Mouse (Mus musculus) spleen, adult 2 months (tissue): ENCODE results near the gene Chit1. TPM values are rescaled to one million over a fixed set of nuclear protein-coding genes. Genes with fewer than 3 reads are reported as not detected.

Experiments
- DNase-seq, 2 experiments: peaks; one replicate each; pipeline versions ENCODE4 v3.0.0 to v3.0.0-alpha.2; 2012 to 2021; ENCODE audit warnings: low spot score in 2 of 2, low read depth in 1 of 2
- H3K27ac ChIP-seq: fragments of 200-500 bp; 2 replicates; pipeline ENCODE4 v1.5.1; 2012; ENCODE audit warnings: low read length, inconsistent platforms; ENCODE audit not compliant: insufficient read depth
- H3K27me3 ChIP-seq: fragments of 200-500 bp; 2 replicates; pipeline ENCODE4 v1.6.1; 2012; ENCODE audit warnings: mild to moderate bottlenecking, moderate library complexity, low read length, inconsistent platforms; ENCODE audit not compliant: control insufficient read depth, insufficient read depth
- H3K36me3 ChIP-seq: fragments of 200-500 bp; 2 replicates; pipeline ENCODE4 v1.6.1; 2012; ENCODE audit warnings: mild to moderate bottlenecking, low read length, inconsistent platforms; ENCODE audit not compliant: control insufficient read depth, insufficient read depth
- H3K4me1 ChIP-seq: fragments of 200-500 bp; 2 replicates; pipeline ENCODE4 v1.6.1; 2011; ENCODE audit warnings: inconsistent platforms; ENCODE audit not compliant: control insufficient read depth, insufficient read depth, insufficient read length
- H3K4me3 ChIP-seq: fragments of 200-500 bp; 2 replicates; pipeline ENCODE4 v1.5.1; 2011; ENCODE audit warnings: mild to moderate bottlenecking, inconsistent platforms; ENCODE audit not compliant: insufficient read depth, insufficient read length; ENCODE audit errors: extremely low read depth
- CTCF ChIP-seq: fragments of 200-500 bp; IDR thresholded peaks from 2 replicates; pipeline ENCODE4 v1.5.1; 2011; ENCODE audit warnings: mild to moderate bottlenecking, inconsistent platforms; ENCODE audit not compliant: insufficient read depth, insufficient read length, insufficient replicate concordance; ENCODE audit errors: extremely low read depth
- POLR2A ChIP-seq: fragments of 200-500 bp; IDR thresholded peaks from 2 replicates; pipeline ENCODE4 v1.6.1; 2011; ENCODE audit warnings: low read depth, low read length, inconsistent platforms
- WGBS: fragments of 180-500 bp; shearing (Covaris S2); methylation state at CpG from one replicate; pipeline ENCODE4 v1.1.7; 2018; 5-methylcytosine and 5-hydroxymethylcytosine counted together
- polyA plus RNA-seq: library from polyadenylated mRNA; depleted of rRNA; stranded (reverse); fragments of >200 nt; gene quantifications from 2 replicates; pipeline ENCODE4 v1.2.3, GENCODE M21; 2012

Gene Chit1
- polyA plus RNA-seq, 1 experiment, result not detected

DNA sequence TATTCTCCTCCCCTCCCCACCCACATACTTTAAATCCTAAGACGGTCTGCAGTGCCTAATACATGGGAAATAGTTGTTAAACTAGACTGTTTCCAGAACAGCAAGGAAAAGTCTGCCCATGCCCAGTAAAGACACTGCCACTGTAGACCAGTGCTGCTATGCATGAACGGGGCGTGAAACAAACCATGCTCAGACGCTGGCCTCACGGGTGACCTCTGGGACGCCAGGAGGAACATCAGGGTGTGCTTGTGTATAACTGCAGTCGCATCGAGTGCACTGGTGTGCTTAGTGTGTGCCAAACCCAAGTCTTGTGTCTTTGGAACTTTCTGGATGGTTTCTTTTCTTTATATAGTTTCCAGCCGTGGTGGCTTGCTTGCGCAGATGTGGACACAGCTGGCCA is 36.4 kb upstream of the Chit1 start:
- 76% methylated on average over 10 of the region's 10 CpGs for WGBS
- DNase-seq, result no peak
- no peaks in the 10 kb centered on the region for H3K27me3 ChIP-seq
- peaks cover 35% of the 10 kb centered on the region for H3K4me1 ChIP-seq
- peaks cover 26% of the 10 kb centered on the region for H3K36me3 ChIP-seq
- H3K4me3 ChIP-seq, result no peak overlapping the region
- no peak for TF ChIP-seq POLR2A
- TF ChIP-seq CTCF, result no peak
- no peak overlapping the region for H3K27ac ChIP-seq

DNA sequence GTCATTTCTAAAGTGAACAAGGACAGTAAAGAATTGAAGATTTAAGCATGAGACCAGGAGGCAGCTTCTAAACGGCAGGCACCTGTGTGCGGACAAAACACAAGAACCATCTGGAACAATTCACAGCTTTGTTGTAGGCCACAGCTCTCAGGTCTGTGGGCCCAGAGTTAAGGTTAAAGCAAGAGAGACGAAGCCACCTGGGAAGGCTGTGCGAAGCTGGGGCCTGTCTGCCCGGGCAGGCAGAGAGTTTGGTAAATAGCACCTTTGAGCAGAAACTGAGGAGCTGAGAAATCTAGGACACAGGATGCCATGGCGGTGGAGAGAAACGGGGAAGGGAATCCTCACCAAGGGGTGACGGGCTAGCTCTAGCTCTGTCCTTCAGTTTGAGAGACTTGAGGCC is 35.5 kb upstream of the Chit1 start:
- Histone ChIP-seq H3K4me1 (peaks cover 39% of the 10 kb centered on the region), H3K27ac (peak overlapping the region; percentile 18; the same call in 1 of the 2 replicates), H3K36me3 (peaks cover 26% of the 10 kb centered on the region), H3K27me3 (no peaks in the 10 kb centered on the region), H3K4me3 (peak overlapping the region; percentile 24)
- TF ChIP-seq POLR2A (no peak), CTCF (no peak)
- WGBS, result 81% methylated on average over 8 of the region's 8 CpGs
- no peak for DNase-seq

DNA sequence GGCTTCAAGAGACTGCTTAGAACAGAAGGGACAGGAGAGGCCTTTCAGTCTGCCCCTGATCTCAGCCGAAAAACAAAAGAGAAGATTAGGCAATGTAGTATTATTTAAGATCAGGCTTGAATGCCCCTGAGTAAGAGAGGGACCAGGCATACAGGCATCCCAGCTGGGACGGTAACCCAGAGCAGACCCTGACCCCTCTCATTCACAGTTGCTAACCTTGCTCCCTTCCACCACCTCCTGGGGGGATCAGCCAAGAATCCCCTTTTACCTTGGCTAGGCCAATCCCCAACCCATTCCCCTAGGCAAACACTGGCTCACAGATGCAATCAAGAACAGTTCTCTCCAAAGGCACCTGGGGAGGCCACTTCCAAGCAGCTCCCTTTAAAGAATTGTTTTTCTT is 34.3 kb upstream of the Chit1 start:
- Histone ChIP-seq H3K4me3 (peak overlapping the region; percentile 55), H3K36me3 (peaks cover 26% of the 10 kb centered on the region), H3K4me1 (peaks cover 30% of the 10 kb centered on the region), H3K27ac (peak overlapping the region; percentile 43), H3K27me3 (no peaks in the 10 kb centered on the region)
- DNase-seq, result no peak
- WGBS, result 60% methylated on average over 2 of the region's 2 CpGs
- no peak for TF ChIP-seq CTCF
- no peak for TF ChIP-seq POLR2A

DNA sequence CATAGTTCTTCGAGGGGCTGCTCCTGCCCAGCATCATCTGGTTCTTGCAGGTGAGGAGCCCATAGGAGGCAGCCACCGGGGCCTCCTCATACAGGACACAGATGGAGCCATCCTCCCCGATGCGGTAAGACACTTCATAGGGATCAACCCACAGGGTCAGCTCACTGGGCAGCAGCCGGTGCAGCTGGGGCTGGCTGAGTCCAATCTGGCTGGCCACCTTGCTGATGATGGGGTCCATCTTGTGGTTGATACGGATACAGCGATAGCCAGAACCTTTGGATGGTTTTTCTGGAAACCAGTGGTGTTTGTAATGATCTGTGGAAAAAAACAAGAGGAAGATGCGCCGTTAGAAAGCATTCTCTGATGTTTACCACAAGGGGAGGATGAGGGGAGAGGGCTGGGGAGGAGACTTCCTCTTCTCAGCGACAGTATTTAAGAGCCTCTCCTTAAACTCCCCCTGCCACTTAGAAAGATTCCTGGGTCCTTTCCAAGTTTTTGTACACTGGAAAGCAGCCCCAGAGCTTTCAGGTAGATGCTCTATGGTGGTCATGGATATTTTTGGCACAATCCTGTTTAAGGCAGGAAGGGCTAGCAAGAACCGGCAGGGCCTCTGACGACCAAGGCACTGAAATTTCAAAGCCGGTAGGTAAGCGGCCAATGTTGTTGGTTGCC is 33.5 kb upstream of the Chit1 start:
- Histone ChIP-seq H3K27ac (peak overlapping the region; percentile 88), H3K4me3 (peak overlapping the region; percentile 95), H3K4me1 (peaks cover 30% of the 10 kb centered on the region), H3K36me3 (peaks cover 26% of the 10 kb centered on the region), H3K27me3 (no peaks in the 10 kb centered on the region)
- 1% methylated on average over 14 of the region's 14 CpGs for WGBS
- no peak for DNase-seq
- TF ChIP-seq POLR2A, result no peak
- TF ChIP-seq CTCF, result no peak

DNA sequence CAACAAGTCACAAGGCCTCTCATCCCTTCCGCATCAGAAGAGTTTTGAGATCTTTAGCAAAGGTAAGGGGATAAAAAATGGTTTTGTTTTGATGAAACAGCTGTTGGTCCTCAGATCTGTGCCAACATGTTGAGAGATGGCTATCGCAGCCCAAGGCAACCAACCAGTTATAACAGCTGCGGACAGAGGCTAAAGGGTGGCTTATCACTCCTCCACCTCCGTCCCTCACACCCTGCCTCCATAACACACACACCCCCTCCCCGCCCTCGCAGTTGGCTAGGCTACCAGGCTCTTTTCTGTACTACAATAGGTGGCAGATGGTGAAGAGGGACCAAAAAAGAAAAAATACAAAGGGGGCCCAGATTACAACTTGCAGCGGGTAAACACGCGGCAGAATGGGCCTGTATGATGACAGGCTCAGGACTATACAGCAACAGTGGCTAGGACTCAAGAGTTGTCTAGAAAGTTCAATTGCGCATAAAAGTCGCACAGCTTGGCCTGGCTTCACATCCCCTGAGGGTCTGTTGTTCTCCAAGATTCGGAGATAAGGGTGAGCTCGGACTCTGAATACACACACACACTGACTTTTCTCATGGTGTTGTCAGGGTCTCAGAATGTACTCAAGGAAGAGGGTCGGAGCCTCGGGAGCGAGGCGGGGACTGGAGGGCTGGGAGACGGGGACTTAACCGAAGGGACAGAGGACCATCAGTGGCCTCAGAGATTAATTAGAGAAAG is 32.8 kb upstream of the Chit1 start:
- WGBS, result under 1% methylated on average over 19 of the region's 19 CpGs
- DNase-seq, result no peak
- Histone ChIP-seq H3K27ac (peak overlapping the region; percentile 88), H3K27me3 (no peaks in the 10 kb centered on the region), H3K36me3 (peaks cover 26% of the 10 kb centered on the region), H3K4me1 (peaks cover 34% of the 10 kb centered on the region), H3K4me3 (peak overlapping the region; percentile 95)
- TF ChIP-seq CTCF (no peak), POLR2A (no peak)

DNA sequence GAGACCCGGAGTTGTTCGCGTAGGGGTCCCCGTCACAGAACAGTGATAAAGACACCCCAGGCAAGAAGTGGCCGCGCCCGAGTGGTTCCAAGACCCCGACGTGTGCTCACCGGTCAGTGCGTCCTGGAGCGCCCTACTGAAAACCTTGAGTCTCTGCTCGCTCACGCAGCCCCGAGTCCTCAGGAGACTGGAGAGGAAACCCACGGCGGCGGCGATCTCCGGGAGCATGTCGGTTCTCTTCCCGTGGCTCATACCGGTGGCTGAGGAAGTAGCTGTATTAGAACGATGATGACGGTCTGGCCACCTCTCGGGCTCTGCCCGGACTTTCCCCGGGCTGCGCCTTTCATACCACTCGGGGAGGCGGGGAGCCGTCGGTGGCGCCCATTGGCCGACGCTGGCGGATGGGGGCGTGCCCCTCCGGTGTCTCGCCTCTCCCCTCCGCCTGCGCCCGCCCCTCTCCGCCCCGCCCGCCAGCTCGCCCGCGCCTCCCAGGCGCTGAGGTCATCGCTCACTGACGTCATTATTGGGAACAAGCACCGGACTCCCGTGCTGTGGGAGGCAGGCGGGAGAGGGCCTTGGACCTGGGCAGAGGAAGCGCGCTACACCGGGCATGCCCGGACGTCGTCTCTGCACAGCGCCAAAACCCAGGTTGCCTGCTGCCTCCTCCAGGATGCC is 32.1 kb upstream of the Chit1 start, which contains the start of gene Btg2:
Gene Btg2, minus strand, starts transcription at position 319 of the 675 bp plus-strand sequence.
- WGBS, result 1% methylated on average over 58 of the region's 62 CpGs
- Histone ChIP-seq H3K27me3 (no peaks in the 10 kb centered on the region), H3K36me3 (peaks cover 26% of the 10 kb centered on the region), H3K4me1 (peaks cover 34% of the 10 kb centered on the region), H3K27ac (peak within 1 kb of the TSS; percentile 88), H3K4me3 (peak within 1 kb of the TSS; percentile 95)
- TF ChIP-seq POLR2A (peak; percentile 100), CTCF (no peak)
- peak; percentile 87 to 97 for DNase-seq
